Mouse (Mus musculus): ENCODE measurements around the gene Tnfrsf8. TPM values are rescaled to one million over a fixed set of nuclear protein-coding genes. Genes with fewer than 3 reads are reported as not detected.

Gene Tnfrsf8
- total RNA-seq, 2 experiments from 2014 or later, result 0.68 to 1.2 TPM

DNA sequence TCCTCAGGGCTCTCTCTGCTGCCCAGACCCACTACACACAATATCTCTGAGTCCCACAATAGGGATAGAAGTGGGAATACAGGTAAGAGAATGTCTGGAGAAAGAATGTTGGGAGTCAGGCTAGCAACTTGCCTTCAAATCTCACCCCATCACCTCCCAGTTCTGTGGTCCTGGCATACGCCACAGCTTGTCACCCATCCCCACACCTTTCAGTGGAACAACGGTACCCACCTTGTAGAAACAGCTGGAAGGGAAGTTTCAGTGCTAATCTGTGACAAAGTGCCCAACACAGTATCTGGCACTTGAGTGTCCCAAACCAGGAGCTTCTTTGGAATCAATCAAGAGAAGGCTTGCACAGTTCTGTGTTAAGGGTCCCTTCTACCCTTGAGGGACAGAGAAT, 70.3 kb downstream of the Tnfrsf8 start:
- intact Hi-C loops (cut with DNase I), result no loop called here
- DNase-seq (ENCODE audit: low spot score in 2 of 2), result no peak

DNA sequence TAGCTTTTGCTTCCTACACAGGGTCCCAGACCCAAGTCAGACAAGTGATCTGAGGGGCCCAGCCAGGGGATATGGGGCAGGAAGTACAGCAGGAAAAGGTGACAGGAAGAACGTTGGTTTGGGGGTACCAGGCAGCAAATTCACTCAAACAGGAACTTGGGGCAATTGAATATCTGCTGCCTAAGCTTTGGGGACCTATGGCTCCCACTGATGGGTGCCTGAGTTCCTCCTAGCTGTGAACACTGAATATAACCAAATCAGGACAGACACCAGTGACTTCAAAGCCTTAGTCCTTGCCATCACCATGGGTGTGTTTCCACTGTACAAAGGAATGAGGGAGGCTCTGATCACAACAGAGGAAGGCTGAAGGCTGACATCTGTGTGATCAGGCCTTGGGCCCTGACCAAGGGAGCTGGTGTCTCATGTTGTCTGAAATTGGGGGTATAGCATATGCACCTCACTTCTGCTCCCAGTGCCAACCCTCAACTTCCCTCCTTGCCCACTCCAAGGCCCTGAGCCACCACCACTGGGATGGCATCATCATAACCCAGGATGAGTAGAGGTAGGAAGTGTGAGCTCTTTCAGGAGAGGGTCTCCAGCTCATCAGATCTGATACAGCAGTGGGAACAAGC, 72.1 kb downstream of the Tnfrsf8 start:
- DNase-seq (ENCODE audit: low spot score in 2 of 2), result no peak
- intact Hi-C loops (cut with DNase I), result no loop called here

DNA sequence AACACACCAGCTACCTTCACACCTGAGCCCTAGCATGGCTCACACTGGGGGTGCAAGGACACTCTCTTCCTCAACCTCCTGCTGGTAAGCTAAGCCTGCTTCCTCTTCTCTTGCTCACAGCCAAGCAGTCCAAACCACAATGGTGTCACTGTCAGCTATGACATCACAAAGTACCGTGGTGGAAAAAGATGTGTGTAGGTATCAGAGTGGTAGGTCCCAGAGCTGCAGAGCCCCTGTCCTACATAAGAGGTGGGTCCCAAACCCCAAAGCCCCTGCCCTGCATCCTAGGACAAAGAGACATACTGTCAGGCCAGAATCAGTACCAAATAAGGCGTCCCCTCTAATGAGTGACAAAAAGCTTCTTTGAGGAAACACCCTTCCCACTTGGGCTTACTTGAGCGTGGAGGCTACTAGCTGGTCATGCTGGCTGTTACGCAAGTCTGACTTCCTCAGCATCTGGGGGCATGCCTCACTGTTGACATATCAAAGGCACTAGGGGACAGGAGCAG, 74.2 kb downstream of the Tnfrsf8 start:
- intact Hi-C loops (cut with DNase I), result no loop called here
- peak in 1 of 2 experiments; percentile 28 for DNase-seq (ENCODE audit: low spot score in 2 of 2)

DNA sequence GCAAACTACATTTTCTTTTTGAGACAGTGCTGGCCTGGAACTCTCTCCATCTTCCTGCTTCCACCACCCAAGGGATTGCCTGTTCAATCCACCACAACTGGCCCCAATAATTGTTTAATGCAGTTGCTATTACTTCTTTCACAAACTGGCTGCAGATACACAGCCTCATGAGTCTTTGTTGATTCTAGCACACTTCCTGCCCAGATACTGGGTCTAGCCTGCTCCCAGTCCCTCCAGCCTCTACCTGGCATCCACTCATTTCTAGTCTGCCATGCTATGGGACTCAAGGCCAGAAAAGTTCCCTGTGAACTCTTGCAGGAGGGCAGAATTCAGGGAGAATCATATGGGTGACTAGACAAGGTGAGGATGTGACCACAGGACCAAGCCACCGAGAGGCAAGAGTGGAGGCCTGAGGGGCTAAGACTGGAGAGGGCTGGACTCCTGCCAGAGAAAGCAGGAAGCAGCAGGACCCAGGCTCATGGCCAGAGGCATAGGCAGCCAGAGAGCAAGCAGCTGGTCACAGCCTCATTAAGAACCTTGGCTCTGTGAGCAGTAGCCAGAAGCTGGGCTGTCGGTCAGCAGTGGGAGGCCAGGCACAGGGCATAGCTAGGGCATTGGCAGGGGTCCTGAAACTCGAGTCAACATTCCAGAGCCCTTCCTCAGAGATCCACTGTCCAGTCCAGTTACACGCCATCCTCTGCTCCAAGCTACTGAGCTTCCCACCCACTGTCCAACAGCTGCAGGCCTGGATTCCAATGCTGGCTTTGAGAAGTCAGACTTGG, 75.7 kb downstream of the Tnfrsf8 start:
- peak; percentile 55 to 58 for DNase-seq (ENCODE audit: low spot score in 2 of 2)
- intact Hi-C loops (cut with DNase I), result no loop called here

DNA sequence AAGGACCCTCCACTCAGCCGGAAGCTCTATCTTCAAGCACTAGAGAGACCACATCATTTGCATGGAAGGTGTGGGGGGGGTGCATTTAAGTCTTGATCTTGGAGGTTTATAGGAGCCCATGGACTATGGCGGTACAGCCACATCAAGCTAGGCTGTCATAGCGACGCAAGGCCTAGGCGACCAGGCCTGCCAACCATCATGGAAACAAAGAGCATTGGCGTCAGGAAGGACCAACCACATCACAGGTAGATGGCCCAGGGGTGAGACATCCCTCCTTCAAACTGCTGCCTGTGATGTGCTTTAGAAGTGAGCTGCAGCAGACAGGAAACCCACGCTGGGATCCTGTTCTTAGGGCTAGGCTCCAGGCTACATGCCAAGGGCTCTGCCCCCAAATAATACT, 78.9 kb downstream of the Tnfrsf8 start:
- intact Hi-C loops (cut with DNase I), result no loop called here
- DNase-seq (ENCODE audit: low spot score in 2 of 2), result no peak

DNA sequence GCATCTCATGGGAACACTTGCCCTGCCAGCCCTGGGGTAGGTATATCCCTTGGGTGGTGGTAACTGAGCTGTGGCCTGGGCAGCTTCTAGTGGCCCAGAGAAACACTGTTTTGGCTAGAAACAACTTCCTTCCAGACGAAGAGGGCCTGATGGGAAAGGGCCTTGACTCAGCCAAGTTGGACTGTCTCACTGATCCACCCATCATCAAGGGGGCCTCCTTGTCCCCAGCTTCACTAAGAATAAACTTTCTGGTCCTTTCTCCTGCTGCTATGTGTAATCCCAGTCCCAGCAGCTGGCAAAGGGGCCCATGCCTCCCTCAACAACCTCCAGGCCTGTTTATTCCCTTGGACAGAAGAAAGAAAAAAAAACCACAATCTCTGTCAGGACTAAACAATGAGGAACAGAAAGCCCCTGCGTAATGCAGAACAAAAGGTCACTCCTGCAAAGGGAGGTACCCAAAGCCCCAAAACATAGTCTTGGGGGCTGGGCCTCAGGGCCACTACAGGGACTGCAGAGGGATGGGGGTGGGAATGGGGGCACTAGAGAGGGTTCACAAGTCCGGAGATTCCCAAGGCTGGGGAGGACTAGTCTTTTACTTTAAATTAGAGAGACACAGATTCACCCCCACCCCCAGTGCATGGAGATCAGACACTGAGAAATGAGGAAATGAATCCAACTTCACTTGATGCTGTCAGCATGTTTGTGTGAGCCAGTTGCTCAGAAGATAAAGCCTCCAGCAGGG, 81.3 kb downstream of the Tnfrsf8 start:
- DNase-seq (ENCODE audit: low spot score in 2 of 2), result no peak
- intact Hi-C loops (cut with DNase I), result no loop called here

DNA sequence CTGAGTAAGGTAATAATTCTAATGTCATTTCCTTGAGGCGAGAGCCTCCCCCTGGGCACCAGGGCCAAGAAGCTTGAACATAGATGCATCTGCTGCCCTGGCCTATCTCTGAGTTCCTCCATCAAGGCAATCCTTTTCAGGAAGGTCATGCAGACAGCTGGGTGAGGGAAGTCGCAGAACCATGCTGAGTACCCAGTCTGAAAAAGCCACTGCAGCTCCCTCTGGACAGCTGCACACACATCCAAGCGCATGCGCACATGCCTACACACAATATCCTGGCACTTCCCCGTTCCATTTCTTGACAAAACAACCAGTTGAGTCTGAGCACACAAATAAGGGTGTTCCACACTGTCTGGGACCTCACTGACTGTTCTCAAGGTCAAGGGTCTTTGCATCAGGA, 83.2 kb downstream of the Tnfrsf8 start:
- no peak for DNase-seq (ENCODE audit: low spot score in 2 of 2)
- intact Hi-C loops (cut with DNase I), result no loop called here

DNA sequence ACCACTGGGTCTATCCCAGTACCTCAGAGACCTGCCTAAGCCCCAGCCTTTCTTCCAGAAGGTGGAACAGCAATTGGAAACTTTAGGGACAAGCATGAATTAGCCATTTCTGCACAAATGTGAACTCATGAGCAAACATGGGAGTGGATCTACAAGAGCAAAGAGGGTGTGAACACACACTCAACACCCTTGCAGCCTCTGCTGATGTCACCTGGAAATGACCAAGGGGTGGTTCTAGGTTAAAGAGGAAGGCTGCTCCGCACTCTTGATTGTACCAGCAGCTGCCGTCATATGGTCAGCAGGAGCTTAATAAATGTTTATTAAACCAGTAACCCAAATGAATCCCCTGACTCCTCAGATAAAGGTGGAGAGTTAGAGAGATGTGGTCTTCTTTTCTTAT, 84.3 kb downstream of the Tnfrsf8 start:
- intact Hi-C loops (cut with DNase I), result no loop called here

DNA sequence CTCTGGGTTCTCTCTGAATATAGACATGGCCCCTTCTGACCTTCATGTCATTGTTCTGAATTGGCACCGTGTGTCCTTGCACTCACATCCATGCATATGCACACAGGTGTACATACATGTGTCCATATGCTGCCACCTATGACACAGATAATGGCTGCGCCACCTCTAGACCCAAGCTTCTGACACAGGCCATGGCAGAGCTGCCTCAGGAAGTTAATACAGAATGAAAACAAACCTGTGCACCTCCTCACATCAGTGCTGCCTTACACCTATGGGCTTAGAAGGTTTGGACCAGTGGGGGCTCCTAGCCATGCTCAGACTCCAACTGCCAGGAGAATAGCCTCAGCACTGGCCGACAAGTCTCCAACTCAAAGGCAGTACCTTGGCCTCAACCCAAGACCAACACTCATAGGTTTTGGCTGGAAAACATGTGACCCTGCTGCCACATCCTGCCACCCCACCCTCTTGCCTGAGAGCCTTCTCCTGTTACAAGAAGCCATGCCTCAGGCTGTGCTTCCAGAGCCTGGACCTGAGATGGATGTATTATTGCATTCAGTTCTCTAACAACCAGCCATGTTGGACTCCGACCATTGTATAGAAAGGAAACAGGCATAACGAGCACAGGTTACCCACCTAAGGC, 85.3 kb downstream of the Tnfrsf8 start:
- DNase-seq (ENCODE audit: low spot score in 2 of 2), result no peak
- intact Hi-C loops (cut with DNase I), result no loop called here

More for the DNA sequence above, 84.3 kb downstream of the Tnfrsf8 start:
- DNase-seq (ENCODE audit: low spot score in 2 of 2), result no peak

DNA sequence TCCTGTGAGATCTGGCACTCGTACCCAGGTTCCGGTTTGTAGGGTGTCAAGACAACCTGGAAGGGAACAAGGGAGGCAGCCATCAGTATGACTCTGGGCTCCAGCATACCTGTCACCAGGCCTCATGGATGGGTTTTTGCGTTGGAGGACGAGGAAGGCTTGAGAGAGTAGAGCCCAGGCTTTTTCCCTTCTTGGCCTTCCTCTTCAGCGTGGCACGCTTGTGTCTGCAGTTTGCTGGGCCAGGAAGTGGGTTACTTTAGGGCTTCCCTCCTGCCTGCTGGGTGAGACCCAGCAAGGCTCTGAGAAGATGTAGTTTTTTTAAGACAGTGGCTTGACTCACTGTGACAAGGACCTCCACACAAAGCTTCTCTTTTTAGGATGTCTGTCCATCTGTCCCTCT, 85.9 kb downstream of the Tnfrsf8 start:
- no peak for DNase-seq (ENCODE audit: low spot score in 2 of 2)
- intact Hi-C loops (cut with DNase I), result no loop called here

DNA sequence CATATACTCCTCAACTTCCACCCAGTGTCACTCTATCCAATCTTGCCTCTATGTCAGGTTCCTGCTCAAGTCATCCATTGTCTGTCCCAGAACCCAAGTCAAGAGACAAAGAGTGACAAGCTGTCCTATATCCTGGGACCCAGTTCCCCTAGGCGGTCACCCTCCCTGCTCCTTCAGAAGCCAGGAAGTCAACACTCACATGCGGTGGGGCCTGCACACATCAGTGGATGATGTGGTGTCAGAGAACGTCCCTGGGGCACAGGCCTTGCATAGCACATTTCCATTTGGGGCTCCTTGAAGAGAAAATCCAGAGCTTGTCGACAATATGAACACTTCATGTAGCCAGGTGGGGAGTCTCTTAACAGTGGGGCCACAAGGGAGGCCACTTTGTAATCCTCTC, 90.4 kb downstream of the Tnfrsf8 start:
- no peak for DNase-seq (ENCODE audit: low spot score in 2 of 2)
- intact Hi-C loops (cut with DNase I), result no loop called here

DNA sequence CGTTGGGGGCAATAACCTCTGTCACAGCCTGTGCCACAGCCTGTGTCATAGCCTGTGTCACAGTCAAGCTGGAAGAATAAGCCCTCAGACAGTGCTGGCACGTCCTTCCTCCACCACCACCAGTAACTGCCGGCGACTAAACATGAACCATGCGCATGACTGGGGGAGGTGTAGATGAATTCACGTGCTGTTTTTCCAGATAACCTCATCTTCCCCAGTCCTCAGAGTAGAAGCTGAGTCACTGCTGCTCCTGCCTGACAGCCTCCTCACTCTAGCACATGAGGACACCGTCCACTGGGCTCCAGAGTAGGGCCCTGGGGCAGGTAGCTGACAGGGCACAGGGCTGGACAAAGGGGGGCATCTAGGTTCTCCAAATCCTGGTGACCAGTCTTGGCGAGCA, 92.9 kb downstream of the Tnfrsf8 start:
- intact Hi-C loops (cut with DNase I), result no loop called here
- peak in 1 of 2 experiments; percentile 51 for DNase-seq (ENCODE audit: low spot score in 2 of 2)

DNA sequence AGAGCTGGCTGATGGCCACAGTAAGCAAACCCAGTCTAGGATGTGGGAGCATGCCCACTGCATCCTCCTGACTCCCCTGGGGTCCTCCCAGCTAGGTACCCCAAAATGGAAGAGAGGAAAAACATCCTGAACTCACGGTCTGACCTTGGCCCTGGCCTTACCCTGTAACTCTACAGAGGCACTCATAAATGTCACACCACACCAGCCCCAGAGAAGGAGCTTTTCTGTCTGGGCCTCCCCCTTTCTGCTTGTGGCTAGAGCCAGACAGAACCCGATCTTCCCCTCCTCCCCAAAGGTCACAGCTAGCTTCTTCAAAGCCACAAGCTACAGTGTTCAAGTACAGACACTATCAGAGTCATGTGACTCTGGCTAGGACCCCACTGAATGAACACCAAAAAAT, 93.6 kb downstream of the Tnfrsf8 start:
- intact Hi-C loops (cut with DNase I), result no loop called here
- DNase-seq (ENCODE audit: low spot score in 2 of 2), result no peak

DNA sequence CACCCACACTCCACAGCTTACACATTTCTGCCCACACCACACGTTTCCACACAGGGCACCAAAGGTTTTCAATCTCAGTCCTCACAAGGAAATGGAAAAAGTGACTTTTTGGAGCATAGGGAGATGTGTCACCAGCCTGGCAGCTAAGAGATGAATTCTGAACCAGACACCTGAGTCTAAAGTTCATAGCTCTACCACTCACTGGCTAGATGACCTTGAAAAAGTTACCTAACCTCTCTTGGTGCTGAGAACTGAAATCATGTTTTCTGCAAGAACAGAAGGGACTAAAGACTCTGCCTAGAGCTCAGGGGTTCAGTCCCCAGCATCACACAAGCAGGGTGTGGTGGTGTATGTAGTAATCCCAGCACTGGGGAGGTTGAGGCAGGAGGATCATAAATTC, 95.0 kb downstream of the Tnfrsf8 start:
- intact Hi-C loops (cut with DNase I), result no loop called here
- no peak for DNase-seq (ENCODE audit: low spot score in 2 of 2)

DNA sequence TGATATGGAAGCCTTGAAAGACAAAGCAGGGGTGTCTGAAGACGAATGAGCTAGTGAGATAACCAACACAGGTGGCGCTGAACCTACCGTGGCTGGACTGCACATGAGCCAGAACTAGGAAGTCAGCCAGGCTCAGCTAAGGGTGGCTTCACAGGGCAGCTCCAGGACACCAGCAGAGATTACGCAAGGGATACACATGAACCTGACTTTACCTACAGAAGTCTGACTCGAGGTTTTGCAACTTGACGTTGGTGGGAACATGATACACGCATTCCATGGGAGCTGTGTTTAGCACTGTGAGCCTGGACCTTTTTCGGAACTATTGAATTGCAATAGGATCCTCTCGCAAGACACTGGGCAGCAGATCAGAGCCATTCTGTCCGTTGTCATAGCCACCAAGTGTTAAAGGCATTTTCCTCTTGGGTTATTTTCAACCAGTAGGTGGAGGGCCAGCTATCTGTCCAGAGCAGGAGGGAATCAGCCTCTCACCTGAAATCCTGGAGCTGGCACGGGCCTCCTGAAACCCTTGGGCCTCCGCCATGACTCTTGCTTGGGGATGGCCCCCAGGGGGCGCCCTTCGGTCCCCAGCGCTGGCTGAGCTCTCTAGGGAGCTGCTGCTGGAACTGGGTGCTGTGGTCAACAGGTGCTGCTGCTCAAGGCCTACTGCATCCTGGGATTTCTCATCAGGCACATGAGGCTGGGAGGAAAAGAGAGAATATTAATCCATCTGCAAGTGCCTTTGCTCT, 95.6 kb downstream of the Tnfrsf8 start:
- DNase-seq (ENCODE audit: low spot score in 2 of 2), result peak in 1 of 2 experiments; percentile 34
- intact Hi-C loops (cut with DNase I), result no loop called here

DNA sequence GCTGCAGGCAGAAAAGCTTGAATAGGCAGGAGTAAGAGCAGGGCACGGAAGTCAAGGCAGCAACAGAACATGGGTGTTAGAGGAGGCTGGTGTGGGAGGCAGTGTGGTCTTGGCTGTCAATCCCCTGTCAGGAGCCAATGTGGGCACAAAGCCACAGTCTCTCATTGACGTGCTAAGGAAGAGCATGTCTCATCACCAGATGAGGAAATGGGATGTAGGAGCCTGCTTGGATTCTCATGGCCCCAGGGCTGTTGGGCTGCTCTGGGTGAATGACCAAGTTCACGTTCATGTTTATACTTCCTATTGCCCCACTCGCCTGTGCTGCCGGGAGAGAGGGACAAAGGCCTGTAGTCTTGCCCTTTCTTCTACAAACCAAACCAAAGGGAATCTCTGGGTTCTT, 97.1 kb downstream of the Tnfrsf8 start:
- no peak for DNase-seq (ENCODE audit: low spot score in 2 of 2)
- intact Hi-C loops (cut with DNase I), result no loop called here
